Mouse (Mus musculus) bone marrow macrophage, adult 2 months (primary cell): ENCODE results near the gene Olfr71.

Source experiments
- CTCF ChIP-seq: IDR thresholded peaks from 2 replicates; pipeline ENCODE4 v1.5.1; 2012; ENCODE audit warnings: low read depth, mild to moderate bottlenecking, low read length, moderate library complexity
- POLR2A ChIP-seq: IDR thresholded peaks from 2 replicates; pipeline ENCODE4 v1.6.1; 2012; ENCODE audit warnings: mild to moderate bottlenecking, low read depth, low read length, borderline replicate concordance

DNA sequence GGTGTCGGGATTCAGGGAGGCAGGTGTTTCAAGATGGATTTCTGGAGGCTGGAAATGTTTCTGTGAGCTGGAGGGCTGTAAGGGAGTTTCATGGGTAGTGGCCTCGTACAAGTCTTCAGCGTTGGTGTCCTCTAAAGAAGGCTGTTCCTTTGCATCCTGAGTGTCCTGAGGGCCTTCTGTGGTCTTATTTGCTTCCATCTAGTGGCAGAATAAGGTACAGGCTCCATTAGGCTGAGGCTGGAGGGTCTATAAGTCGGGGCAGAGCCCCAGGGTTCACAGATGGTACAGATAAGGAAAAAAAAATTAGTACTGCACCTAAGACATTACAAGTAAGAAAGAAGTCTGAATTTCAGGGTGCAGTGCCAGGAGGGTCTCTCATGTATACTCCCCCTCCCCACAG, 43.6 kb downstream of the Olfr71 start:
- no peak for TF ChIP-seq CTCF
- no peak for TF ChIP-seq POLR2A
